Mouse (Mus musculus) gastrocnemius, adult 2 months (tissue): ENCODE measurements around the gene Plcb4. TPM values are rescaled to one million over a fixed set of nuclear protein-coding genes. Genes with fewer than 3 reads are reported as not detected.

Experiments
- DNase-seq: peaks from one replicate; pipeline ENCODE4 v3.0.0; 2022
- H3K27ac ChIP-seq: fragments of 200-600 bp; 2 replicates; pipeline ENCODE4 v1.8.1; 2022; ENCODE audit warnings: mild to moderate bottlenecking
- H3K4me3 ChIP-seq: fragments of 200-600 bp; 2 replicates; pipeline ENCODE4 v1.8.1; 2022; ENCODE audit warnings: mild to moderate bottlenecking, moderate library complexity
- CTCF ChIP-seq: fragments of 200-600 bp; IDR thresholded peaks from 2 replicates; pipeline ENCODE4 v1.8.1; 2022; ENCODE audit warnings: antibody characterized with exemption, mild to moderate bottlenecking, moderate library complexity
- intact Hi-C: fragments of 180-260 bp; cut with DNase I; formaldehyde crosslinking; loops from one replicate; pipeline ENCODE4 v1.15.1; 2025
- total RNA-seq, 2 experiments: library from RNA; stranded (reverse); gene quantifications; 2 replicates each; pipeline ENCODE4 v1.2.3; 2021

Gene Plcb4
- total RNA-seq, 2 experiments from 2014 or later: 19.7 to 21.8 TPM

- DNase-seq: no peak
- intact Hi-C loops: no loop called here
Observed at GRCm38 (mm10) chr2:135757478-135757877, 98.7 kb downstream of the Plcb4 start.

DNA sequence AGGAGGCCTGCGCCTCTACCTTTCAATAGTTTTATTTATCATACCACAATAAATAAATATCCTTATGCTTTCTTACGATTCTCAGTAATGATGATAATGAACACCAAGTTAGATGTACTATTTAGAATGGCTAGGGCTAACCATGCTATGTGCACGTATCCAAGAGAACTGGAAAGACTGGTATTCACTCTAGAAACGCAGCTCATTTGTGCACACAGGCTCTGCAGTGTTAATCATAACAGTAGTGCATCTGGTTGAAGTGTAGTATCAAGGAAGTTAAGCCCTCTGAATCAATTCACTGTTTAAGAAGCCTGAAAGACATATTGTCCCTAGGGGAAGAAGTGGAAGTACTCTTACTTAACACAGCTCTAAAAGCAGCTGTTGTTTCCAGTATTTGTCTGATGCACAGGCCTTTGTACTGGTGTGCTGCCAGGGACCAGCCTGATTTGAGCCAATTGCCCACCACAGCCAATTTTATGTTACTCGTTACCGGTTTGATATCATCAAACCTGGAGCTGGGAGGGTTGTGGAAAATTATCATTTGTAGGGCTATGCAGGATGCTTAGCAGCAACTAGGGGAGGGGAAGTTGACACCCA lies 100.8 kb downstream of the Plcb4 start:
- DNase-seq: no peak
- no peak for TF ChIP-seq CTCF
- intact Hi-C loops: no loop called here
- no peak overlapping the region for H3K4me3 ChIP-seq
- H3K27ac ChIP-seq: peak overlapping the region; percentile 66

More at GRCm38 (mm10) chr2:135757478-135757877, 98.7 kb downstream of the Plcb4 start:
- Histone ChIP-seq H3K4me3 (no peak overlapping the region), H3K27ac (no peak overlapping the region)
- TF ChIP-seq CTCF: no peak

GRCm38 (mm10) chr2:135761226-135761802 lies 102.5 kb downstream of the Plcb4 start:
- no peak for DNase-seq
- Histone ChIP-seq H3K4me3 (no peak overlapping the region), H3K27ac (peak overlapping the region; percentile 12; the same call in 1 of the 2 replicates)
- intact Hi-C loops: no loop called here
- no peak for TF ChIP-seq CTCF

GRCm38 (mm10) chr2:135764706-135765105 lies 105.9 kb downstream of the Plcb4 start:
- no peak for DNase-seq
- peak overlapping the region; percentile 31 for H3K27ac ChIP-seq
- H3K4me3 ChIP-seq: no peak overlapping the region
- no peak for TF ChIP-seq CTCF
- intact Hi-C loops: no loop called here

DNA sequence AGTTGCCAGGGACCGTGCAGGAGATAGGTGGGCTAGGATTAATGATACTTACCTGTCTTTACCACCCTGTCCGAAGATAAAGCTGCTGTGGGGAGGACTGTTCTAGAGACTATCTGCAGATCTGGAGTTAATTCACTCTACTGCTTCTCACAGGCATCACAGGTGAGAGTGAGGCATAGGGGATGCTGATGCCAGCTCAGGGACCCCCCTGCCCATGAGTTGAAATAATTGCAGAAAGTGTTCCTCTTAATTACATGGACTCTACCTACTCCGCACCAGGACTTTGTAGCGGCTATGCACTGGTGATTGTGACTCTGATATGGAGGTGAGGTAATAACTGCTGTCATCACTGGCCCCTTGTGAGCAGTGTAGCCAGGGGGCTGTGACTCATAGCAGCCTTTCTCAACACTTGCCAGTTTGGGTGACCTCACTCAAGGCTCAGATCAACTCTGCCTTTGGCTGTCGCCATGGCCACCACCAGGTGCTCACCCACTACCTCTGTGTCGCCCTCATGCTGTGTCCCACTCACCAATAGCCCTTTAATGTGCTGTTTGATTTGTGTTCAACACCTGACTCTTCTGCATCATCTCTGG lies 107.8 kb downstream of the Plcb4 start:
- intact Hi-C loops: no loop called here
- DNase-seq: no peak
- H3K4me3 ChIP-seq: no peak overlapping the region
- no peak for TF ChIP-seq CTCF
- H3K27ac ChIP-seq: no peak overlapping the region

- no peak for TF ChIP-seq CTCF
- no peak for DNase-seq
- Histone ChIP-seq H3K4me3 (no peak overlapping the region), H3K27ac (peak overlapping the region; percentile 6; the same call in 1 of the 2 replicates)
- intact Hi-C loops: no loop called here
Observed at GRCm38 (mm10) chr2:135767535-135767934, 108.7 kb downstream of the Plcb4 start.

DNA sequence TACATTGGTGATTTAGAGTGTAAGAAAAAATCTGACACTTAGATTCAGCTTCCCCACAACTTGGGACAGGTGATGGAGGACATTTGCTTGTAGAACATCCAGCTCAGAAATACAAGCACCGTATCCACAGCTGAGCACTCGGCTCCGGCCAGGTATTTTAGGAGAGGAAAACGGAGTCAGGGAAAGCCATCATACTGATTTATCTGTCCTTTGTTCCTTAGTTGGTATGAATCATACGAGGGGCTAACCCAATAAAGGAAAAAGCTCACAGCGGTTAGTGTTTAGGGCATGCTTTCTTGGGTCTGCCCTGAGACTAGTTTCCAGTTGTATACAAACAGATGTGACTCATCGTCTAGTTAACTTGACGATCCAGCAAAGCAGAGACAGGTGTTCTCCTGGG lies 110.9 kb downstream of the Plcb4 start:
- DNase-seq: no peak
- peak overlapping the region; percentile 57 for H3K27ac ChIP-seq
- intact Hi-C loops: no loop called here
- TF ChIP-seq CTCF: no peak
- peak overlapping the region; percentile 16 for H3K4me3 ChIP-seq

DNA sequence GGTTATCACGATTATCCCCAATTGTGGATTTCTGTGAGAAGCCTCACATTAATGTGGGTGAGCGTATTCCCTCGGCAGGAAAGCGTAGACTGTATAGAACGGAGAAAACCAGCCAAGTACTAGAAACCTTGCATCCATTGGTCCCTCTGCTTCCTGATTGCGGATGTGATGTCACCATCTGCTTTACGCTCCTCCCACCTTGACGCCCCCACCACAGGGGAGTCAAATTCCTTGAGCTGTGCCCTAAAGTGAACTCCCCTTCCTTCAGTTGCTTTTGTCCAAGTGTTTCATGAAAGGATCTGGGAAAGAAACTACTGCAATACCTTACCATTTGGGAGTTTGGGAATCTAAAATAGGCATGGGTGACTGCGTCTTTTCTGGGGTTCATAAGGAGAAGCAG lies 111.4 kb downstream of the Plcb4 start:
- peak overlapping the region; percentile 16; the same call in 1 of the 2 replicates for H3K4me3 ChIP-seq
- no peak for TF ChIP-seq CTCF
- intact Hi-C loops: no loop called here
- DNase-seq: no peak
- H3K27ac ChIP-seq: peak overlapping the region; percentile 57

- DNase-seq: peak; percentile 44
- TF ChIP-seq CTCF: no peak
- intact Hi-C loops: no loop called here
- Histone ChIP-seq H3K27ac (peak overlapping the region; percentile 87), H3K4me3 (peak overlapping the region; percentile 11)
Observed at GRCm38 (mm10) chr2:135773194-135773972, 114.6 kb downstream of the Plcb4 start.

GRCm38 (mm10) chr2:135775026-135775425 lies 116.2 kb downstream of the Plcb4 start:
- no peak overlapping the region for H3K4me3 ChIP-seq
- intact Hi-C loops: no loop called here
- TF ChIP-seq CTCF: no peak
- DNase-seq: no peak
- H3K27ac ChIP-seq: peak overlapping the region; percentile 87

- intact Hi-C loops: no loop called here
- no peak for TF ChIP-seq CTCF
- no peak overlapping the region for H3K4me3 ChIP-seq
- H3K27ac ChIP-seq: peak overlapping the region; percentile 87
- DNase-seq: no peak
Observed at GRCm38 (mm10) chr2:135776131-135776775, 117.4 kb downstream of the Plcb4 start.

GRCm38 (mm10) chr2:135781391-135781790 lies 122.6 kb downstream of the Plcb4 start:
- no peak for DNase-seq
- peak overlapping the region; percentile 35 for H3K27ac ChIP-seq
- intact Hi-C loops: no loop called here
- H3K4me3 ChIP-seq: no peak overlapping the region
- TF ChIP-seq CTCF: no peak
